9 mouse cellular contexts compared by ENCODE assay signal in genomic region chr2:167203505-167204166, GRCm38 (mm10). TPM values are rescaled to one million over a fixed set of nuclear protein-coding genes. Genes with fewer than 3 reads are reported as not detected.
DNase-seq lines count a peak whose midpoint lies in the region.
"Had no signal": no experiment of that assay in that cellular context is flagged by ENCODE, and none has a peak within 500 bp of the region (broad histone marks: within the 10 kb centered on the region; RNA-seq: fewer than 3 reads in every experiment).

No protein-coding gene starts in this region.

- peak; percentile 49 for DNase-seq in layer of hippocampus, adult 9-11 months
- DNase-seq in layer of hippocampus, postnatal 10 days (ENCODE audit: low spot score in 2 of 2) = no peak
- DNase-seq in 3T3-L1 (ENCODE audit: low read depth, low spot score) (peak; percentile 17), 416B (ENCODE audit: low read depth) (peak; percentile 35)
- DNase-seq in induced T-regulatory cell, adult 2 months (ENCODE audit: low read depth) = peak; percentile 40
- no peak for DNase-seq in thymus, postnatal 14 days
- no peak for DNase-seq in kidney, postnatal 25 days
- DNase-seq: cerebellum, postnatal 10 days; kidney, adult 18-20 months had no signal

RNA-seq across cellular contexts. Expression of gene Kcnb1, which starts 13.7 kb away (rescaled TPM):
- total RNA-seq in layer of hippocampus, postnatal 10 days (2021) = 10 to 100 TPM; 57.1 to 59.2 TPM

RNA-seq across cellular contexts. Expression of gene Ptgis, which starts 36.8 kb away (rescaled TPM):
- 1 to 10 TPM; 2.3 to 2.8 TPM for total RNA-seq in layer of hippocampus, postnatal 10 days (2021)

Comparison
In these comparisons a context has a peak if more than half of its experiments do, and no peak if none do; other contexts are left out.
1. DNase-seq: peak in layer of hippocampus, adult 9-11 months (single experiment), 3T3-L1 (single experiment), 416B (single experiment) and induced T-regulatory cell, adult 2 months (single experiment); none in layer of hippocampus, postnatal 10 days (0 of 2), thymus, postnatal 14 days (single experiment) and kidney, postnatal 25 days (0 of 2).